Mouse (Mus musculus) mouse trophoblast stem cell (cell line): ENCODE results near the gene Tekt1.

ENCODE experiments used
- in situ Hi-C, 2 experiments: fragments of 300-500 bp; cut with MseI, MboI; formaldehyde crosslinking; loops; 2 replicates in 1 of 2; 3 replicates in 1 of 2; pipeline ENCODE4 v1.15.1; 2025

Tekt1 gene

GRCm38 (mm10) chr11:72343238-72343625 lies 19.0 kb downstream of the Tekt1 start:
- in situ Hi-C loops: loop anchor here (5.0 to 10.0 kb wide), 2 partner anchors 84 to 118 kb away; no protein-coding TSS in a partner anchor

- in situ Hi-C loops: loop anchor here (5.0 to 10.0 kb wide), 2 partner anchors 85 to 118 kb away; no protein-coding TSS in a partner anchor
Measured at GRCm38 (mm10) chr11:72342549-72343237, 19.5 kb downstream of the Tekt1 start.

GRCm38 (mm10) chr11:72339716-72340115 lies 22.5 kb downstream of the Tekt1 start:
- in situ Hi-C loops: loop anchor here (5.0 to 10.0 kb wide), 2 partner anchors 88 to 115 kb away; no protein-coding TSS in a partner anchor

- in situ Hi-C loops: no loop called here
Measured at GRCm38 (mm10) chr11:72338437-72338871, 23.8 kb downstream of the Tekt1 start.

- in situ Hi-C loops: no loop called here
Measured at GRCm38 (mm10) chr11:72336726-72337125, 25.5 kb downstream of the Tekt1 start.

GRCm38 (mm10) chr11:72334653-72335052 lies 27.6 kb downstream of the Tekt1 start:
- in situ Hi-C loops: no loop called here

GRCm38 (mm10) chr11:72332951-72333667 lies 29.1 kb downstream of the Tekt1 start:
- in situ Hi-C loops: no loop called here

- in situ Hi-C loops: no loop called here
Measured at GRCm38 (mm10) chr11:72325701-72326100, 36.5 kb downstream of the Tekt1 start.

GRCm38 (mm10) chr11:72324431-72324830 lies 37.8 kb downstream of the Tekt1 start:
- in situ Hi-C loops: no loop called here

- in situ Hi-C loops: loop anchor here in 1 of 2 experiments (10.0 kb wide), 1 partner anchor 93 kb away; no protein-coding TSS in a partner anchor
Measured at GRCm38 (mm10) chr11:72318026-72318425, 44.2 kb downstream of the Tekt1 start.

GRCm38 (mm10) chr11:72314151-72314895 lies 47.9 kb downstream of the Tekt1 start, which contains the start of gene Fbxo39:
Gene Fbxo39 (plus strand): TSS chr11:72314444.
- in situ Hi-C loops: loop anchor here in 1 of 2 experiments (10.0 kb wide), 1 partner anchor 90 kb away; no protein-coding TSS in a partner anchor

GRCm38 (mm10) chr11:72311355-72312001 lies 50.8 kb downstream of the Tekt1 start:
- in situ Hi-C loops: loop anchor here in 1 of 2 experiments (10.0 kb wide), 1 partner anchor 87 kb away; no protein-coding TSS in a partner anchor

- in situ Hi-C loops: loop anchor here in 1 of 2 experiments (10.0 kb wide), 1 partner anchor 86 kb away; no protein-coding TSS in a partner anchor
Measured at GRCm38 (mm10) chr11:72310491-72310890, 51.8 kb downstream of the Tekt1 start.

GRCm38 (mm10) chr11:72308982-72309381 lies 53.3 kb downstream of the Tekt1 start:
- in situ Hi-C loops: no loop called here

- in situ Hi-C loops: no loop called here
Measured at GRCm38 (mm10) chr11:72307461-72307860, 54.8 kb downstream of the Tekt1 start.

GRCm38 (mm10) chr11:72302230-72302629 lies 60.0 kb downstream of the Tekt1 start:
- in situ Hi-C loops: no loop called here

GRCm38 (mm10) chr11:72301334-72301733 lies 60.9 kb downstream of the Tekt1 start, which contains the start of gene Xaf1:
Gene Xaf1 (plus strand): TSS chr11:72301629.
- in situ Hi-C loops: no loop called here
